Mouse (Mus musculus): ENCODE results near the gene Zfp148.

DNA sequence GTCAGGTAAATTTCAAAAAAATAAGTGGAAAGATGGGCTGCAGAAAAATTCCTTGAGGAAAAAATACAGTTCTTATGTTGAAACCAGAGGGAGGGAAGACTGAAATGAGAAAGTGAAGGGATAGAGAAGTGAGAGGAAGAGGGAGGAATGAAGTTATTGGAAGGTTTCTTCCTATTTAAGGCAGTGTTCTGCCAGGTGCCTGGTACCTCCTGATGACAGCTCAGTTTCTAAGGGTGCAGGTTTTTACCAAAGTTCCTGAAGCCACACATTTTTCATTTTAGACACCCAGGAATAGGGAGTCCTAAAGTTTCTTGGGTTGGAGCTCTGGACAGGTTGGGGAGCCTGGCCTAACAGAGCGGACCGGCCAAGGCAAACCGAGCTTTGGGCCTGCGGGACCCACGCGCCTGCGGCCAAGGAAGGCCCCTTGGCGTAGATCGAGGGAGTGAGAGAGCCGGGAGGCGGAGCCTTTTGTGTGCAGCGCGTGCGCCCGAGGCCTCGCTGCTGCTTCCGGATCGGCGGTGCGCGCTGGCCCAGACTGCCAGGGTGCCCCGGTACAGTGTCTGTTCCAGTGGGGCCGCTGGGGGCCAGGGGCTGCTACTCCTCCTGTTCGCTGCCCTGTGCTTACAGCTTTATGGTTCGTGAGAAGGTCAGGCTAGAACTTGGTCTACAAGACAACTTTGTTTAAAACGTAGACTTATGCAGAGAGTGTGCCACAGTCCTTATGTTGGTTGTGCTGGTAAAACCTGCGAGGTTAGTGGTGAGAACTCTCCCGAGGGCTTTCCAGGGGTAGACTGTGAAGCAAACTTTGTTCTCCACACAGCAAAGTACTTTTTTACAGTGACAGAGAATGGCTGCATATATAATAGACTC, 19.5 kb downstream of the Zfp148 start:
- TF ChIP-seq EP300 (IDR thresholded peaks at IDR 0.05; ENCODE audit: insufficient read depth, low read depth, low read length), result no peak
- peak; percentile 11; the same call in 1 of the 2 replicates for TF ChIP-seq CTCF (IDR thresholded peaks at IDR 0.05)
- TF ChIP-seq POLR2A (IDR thresholded peaks at IDR 0.05; ENCODE audit: insufficient read depth, low read depth, low read length), result peak; percentile 46
